9 mouse cellular contexts compared by ENCODE assay signal in genomic region chr7:98968082-98968674, GRCm38 (mm10).
DNase-seq lines count a peak whose midpoint lies in the region; ATAC-seq and TF ChIP-seq lines count a peak whose summit lies in the region.
"Had no signal": no experiment of that assay in that cellular context is flagged by ENCODE, and none has a peak within 500 bp of the region (broad histone marks: within the 10 kb centered on the region; RNA-seq: fewer than 3 reads in every experiment).

No protein-coding gene starts in this region.

- ATAC-seq in forebrain, embryonic 16.5 days: peak; percentile 23; the same call in 1 of the 2 replicates
- no peak for ATAC-seq in neural tube, embryonic 15.5 days (ENCODE audit: low FRiP score)
- no peak for ATAC-seq in monocyte, adult 5-6 weeks (replicated peaks; ENCODE audit: insufficient number of reproducible peaks, low FRiP score, low TSS enrichment, poor library complexity, severe bottlenecking)

- no peaks in the 10 kb centered on the region; the same call in 1 of the 2 replicates for H3K9me3 ChIP-seq in forebrain, embryonic 16.5 days (ENCODE audit: control insufficient read depth, low read length)
- H3K9me3 ChIP-seq in neural tube, embryonic 15.5 days (replicated peaks): no peaks in the 10 kb centered on the region; the same call in 1 of the 2 replicates

- no peak overlapping the region; the same call in 1 of the 2 replicates for H3K27ac ChIP-seq in layer of hippocampus, adult 2 months
- H3K27ac ChIP-seq in forebrain, embryonic 16.5 days (ENCODE audit: low read length): no peak overlapping the region
- peak overlapping the region; percentile 23 for H3K27ac ChIP-seq in neural tube, embryonic 15.5 days (replicated peaks)
- H3K27ac ChIP-seq: liver, embryonic 14.5 days had no signal

- TF ChIP-seq CTCF in layer of hippocampus, adult 2 months (conservative IDR thresholded peaks at IDR 0.05): no peak

- peaks cover 4% of the 10 kb centered on the region for H3K4me1 ChIP-seq in forebrain, embryonic 16.5 days (replicated peaks; ENCODE audit: control insufficient read depth, insufficient read depth, low read length)
- H3K4me1 ChIP-seq in neural tube, embryonic 15.5 days: peaks cover 15% of the 10 kb centered on the region

- H3K36me3 ChIP-seq in forebrain, embryonic 16.5 days (ENCODE audit: control insufficient read depth, insufficient read depth): 0 out of 2 replicates have a peak, but pooled peaks cover 2% of the 10 kb centered on the region
- H3K36me3 ChIP-seq in neural tube, embryonic 15.5 days: no peaks in the 10 kb centered on the region

- no peaks in the 10 kb centered on the region for H3K27me3 ChIP-seq in forebrain, embryonic 16.5 days (replicated peaks; ENCODE audit: control insufficient read depth, insufficient read depth, low read length)
- no peaks in the 10 kb centered on the region for H3K27me3 ChIP-seq in neural tube, embryonic 15.5 days (replicated peaks)

- peak overlapping the region; percentile 18 for H3K4me3 ChIP-seq in layer of hippocampus, adult 2 months
- H3K4me3 ChIP-seq in forebrain, embryonic 16.5 days (replicated peaks; ENCODE audit: low read length): peak overlapping the region; percentile 7; the same call in 1 of the 2 replicates
- no peak overlapping the region for H3K4me3 ChIP-seq in neural tube, embryonic 15.5 days (replicated peaks)

- H3K4me2 ChIP-seq in forebrain, embryonic 16.5 days (ENCODE audit: low read length): peak overlapping the region; percentile 25
- H3K4me2 ChIP-seq in neural tube, embryonic 15.5 days: peak overlapping the region; percentile 32

- 8% methylated on average over 16 of the region's 16 CpGs for WGBS in forebrain, embryonic 16.5 days
- 13% methylated on average over 16 of the region's 16 CpGs for WGBS in neural tube, embryonic 15.5 days

- peak overlapping the region; percentile 45 for H3K9ac ChIP-seq in forebrain, embryonic 16.5 days (replicated peaks; ENCODE audit: low read depth, low read length)
- H3K9ac ChIP-seq in neural tube, embryonic 15.5 days (replicated peaks): no peak overlapping the region
- H3K9ac ChIP-seq: liver, embryonic 14.5 days had no signal

- DNase-seq in layer of hippocampus, adult 2 months (ENCODE audit: low spot score in 2 of 2): peak in 1 of 2 experiments; percentile 42
- DNase-seq in layer of hippocampus, adult 9-11 months: no peak
- DNase-seq in ZHBTc4 (ENCODE audit: low read depth, low spot score): peak; percentile 64
- no peak for DNase-seq in thymus, postnatal 14 days
- DNase-seq in adipocyte (ENCODE audit: low spot score): no peak
